Mouse (Mus musculus) midbrain, embryonic 15.5 days (tissue): ENCODE data around the gene Ogg1. TPM values are rescaled to one million over a fixed set of nuclear protein-coding genes. Genes with fewer than 3 reads are reported as not detected.
A peak's percentile ranks its signal among the peaks of the same experiment; 100 is the strongest.

ENCODE experiments used
- ATAC-seq: fragments of 200-750 bp; cut with Nextera tagmentation; replicated peaks from 2 replicates; pipeline ENCODE4 v1.8.0; 2017; ENCODE audit warnings: moderate TSS enrichment
- H3K27ac ChIP-seq: fragments of 300-500 bp; sonication (generic); 2 replicates; pipeline ENCODE4 v1.5.1; 2015; ENCODE audit warnings: mild to moderate bottlenecking, inconsistent platforms
- H3K27me3 ChIP-seq: fragments of 300-500 bp; sonication (generic); replicated peaks from 2 replicates; pipeline ENCODE4 v1.6.1; 2015; ENCODE audit warnings: inconsistent platforms
- H3K36me3 ChIP-seq: fragments of 300-500 bp; sonication (generic); replicated peaks from 2 replicates; pipeline ENCODE4 v1.6.1; 2015; ENCODE audit warnings: inconsistent platforms
- H3K4me1 ChIP-seq: fragments of 300-500 bp; sonication (generic); 2 replicates; pipeline ENCODE4 v1.6.1; 2015; ENCODE audit warnings: inconsistent platforms
- H3K4me2 ChIP-seq: fragments of 300-500 bp; sonication (generic); 2 replicates; pipeline ENCODE4 v1.6.1; 2015; ENCODE audit warnings: inconsistent platforms, mild to moderate bottlenecking, moderate library complexity
- H3K4me3 ChIP-seq: fragments of 300-500 bp; sonication (generic); 2 replicates; pipeline ENCODE4 v1.5.1; 2015; ENCODE audit warnings: mild to moderate bottlenecking, inconsistent platforms
- H3K9ac ChIP-seq: fragments of 300-500 bp; sonication (generic); 2 replicates; pipeline ENCODE4 v1.6.1; 2015; ENCODE audit warnings: mild to moderate bottlenecking, inconsistent platforms
- H3K9me3 ChIP-seq: fragments of 300-500 bp; sonication (generic); 2 replicates; pipeline ENCODE4 v1.6.1; 2016; ENCODE audit warnings: inconsistent platforms
- WGBS: fragments of 180-500 bp; shearing (Covaris S2); methylation state at CpG from one replicate; pipeline ENCODE4 v1.1.7; 2015; ENCODE audit warnings: mixed read lengths; 5-methylcytosine and 5-hydroxymethylcytosine counted together
- polyA plus RNA-seq: library from polyadenylated mRNA; unstranded; fragments of >200 nt; fragmentation: Nextera tagmentation; extraction: Ambion mirVana; gene quantifications from 2 replicates; pipeline ENCODE4 v1.2.1, GENCODE M21; 2015

Ogg1 gene
- polyA plus RNA-seq, 1 experiment from 2014 or later = 9.6 TPM

- Histone ChIP-seq H3K36me3 (peaks cover 20% of the 10 kb centered on the region; the same call in 1 of the 2 replicates), H3K9ac (no peak overlapping the region), H3K27me3 (no peaks in the 10 kb centered on the region), H3K27ac (no peak overlapping the region), H3K4me1 (no peaks in the 10 kb centered on the region), H3K4me2 (no peak overlapping the region), H3K9me3 (no peaks in the 10 kb centered on the region), H3K4me3 (no peak overlapping the region)
- ATAC-seq = peak; percentile 48; the same call in 1 of the 2 replicates
- 66% methylated on average over 14 of the region's 14 CpGs for WGBS
These were observed 6.6 kb downstream of the Ogg1 start for GRCm38 (mm10) chr6:113333137-113333950.

DNA sequence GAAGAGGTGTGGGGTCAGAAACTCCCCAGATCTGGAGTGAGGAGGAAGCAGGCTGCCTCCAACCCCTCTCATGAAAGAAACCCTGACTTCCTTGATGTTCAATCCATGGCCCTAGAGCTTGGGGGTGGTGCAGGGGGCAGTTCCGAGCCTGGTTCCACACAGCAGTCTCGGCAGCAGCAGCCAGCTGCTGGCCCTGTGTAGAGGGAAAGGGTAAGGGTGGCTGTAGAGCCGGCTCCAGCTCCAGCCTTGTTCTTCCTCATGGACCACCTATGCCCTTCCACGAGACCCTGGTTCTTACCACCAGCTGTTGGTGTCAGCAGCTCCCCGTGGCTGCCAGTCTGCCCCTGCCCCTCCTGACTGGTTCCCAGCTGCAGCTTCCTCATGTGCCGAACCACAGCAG is 7.4 kb downstream of the Ogg1 start:
- no peak overlapping the region for H3K9ac ChIP-seq
- no peak overlapping the region for H3K27ac ChIP-seq
- peaks cover 20% of the 10 kb centered on the region; the same call in 1 of the 2 replicates for H3K36me3 ChIP-seq
- H3K27me3 ChIP-seq = no peaks in the 10 kb centered on the region
- 82% methylated on average over 6 of the region's 6 CpGs for WGBS
- ATAC-seq = no peak
- no peaks in the 10 kb centered on the region for H3K9me3 ChIP-seq
- H3K4me2 ChIP-seq = no peak overlapping the region
- H3K4me3 ChIP-seq = no peak overlapping the region
- no peaks in the 10 kb centered on the region for H3K4me1 ChIP-seq

- Histone ChIP-seq H3K9me3 (no peaks in the 10 kb centered on the region), H3K4me3 (no peak overlapping the region), H3K27me3 (no peaks in the 10 kb centered on the region), H3K9ac (no peak overlapping the region), H3K4me2 (no peak overlapping the region), H3K4me1 (peaks cover 6% of the 10 kb centered on the region), H3K36me3 (peaks cover 25% of the 10 kb centered on the region; the same call in 1 of the 2 replicates), H3K27ac (no peak overlapping the region)
- 71% methylated on average over 8 of the region's 8 CpGs for WGBS
- no peak for ATAC-seq
These were observed 10.3 kb downstream of the Ogg1 start for GRCm38 (mm10) chr6:113336852-113337620.

GRCm38 (mm10) chr6:113341574-113341973 is 14.8 kb downstream of the Ogg1 start:
- Histone ChIP-seq H3K9ac (0 out of 2 replicates have a peak overlapping the region, but pooled peaks have one; percentile 6), H3K4me3 (0 out of 2 replicates have a peak overlapping the region, but pooled peaks have one; percentile 5), H3K9me3 (no peaks in the 10 kb centered on the region), H3K4me2 (peak overlapping the region; percentile 38), H3K4me1 (peaks cover 28% of the 10 kb centered on the region), H3K27me3 (0 out of 2 replicates have a peak, but pooled peaks cover 3% of the 10 kb centered on the region), H3K36me3 (peaks cover 11% of the 10 kb centered on the region; the same call in 1 of the 2 replicates), H3K27ac (0 out of 2 replicates have a peak overlapping the region, but pooled peaks have one; percentile 11)
- ATAC-seq = no peak
- WGBS = 88% methylated on average over 6 of the region's 6 CpGs

GRCm38 (mm10) chr6:113342297-113342696 is 15.5 kb downstream of the Ogg1 start:
- Histone ChIP-seq H3K36me3 (peaks cover 11% of the 10 kb centered on the region; the same call in 1 of the 2 replicates), H3K4me2 (peak overlapping the region; percentile 71), H3K27ac (peak overlapping the region; percentile 53; the same call in 1 of the 2 replicates), H3K4me1 (peaks cover 28% of the 10 kb centered on the region), H3K9ac (0 out of 2 replicates have a peak overlapping the region, but pooled peaks have one; percentile 3), H3K9me3 (no peaks in the 10 kb centered on the region), H3K27me3 (0 out of 2 replicates have a peak, but pooled peaks cover 3% of the 10 kb centered on the region), H3K4me3 (peak overlapping the region; percentile 61)
- peak; percentile 37; the same call in 1 of the 2 replicates for ATAC-seq
- 31% methylated on average over 6 of the region's 7 CpGs for WGBS

- Histone ChIP-seq H3K4me2 (peak within 1 kb of the TSS; percentile 71), H3K27ac (peak within 1 kb of the TSS; percentile 35), H3K4me1 (peaks cover 28% of the 10 kb centered on the region), H3K27me3 (0 out of 2 replicates have a peak, but pooled peaks cover 3% of the 10 kb centered on the region), H3K9ac (peak within 1 kb of the TSS; percentile 72), H3K9me3 (no peaks in the 10 kb centered on the region), H3K36me3 (peaks cover 5% of the 10 kb centered on the region; the same call in 1 of the 2 replicates), H3K4me3 (peak within 1 kb of the TSS; percentile 61)
- peak; percentile 86 for ATAC-seq
- WGBS = 17% methylated on average over 32 of the region's 32 CpGs
These were observed 16.7 kb downstream of the Ogg1 start, which contains the start of gene Camk1 for GRCm38 (mm10) chr6:113343177-113344092. TSS of gene Camk1 (minus strand) at chr6:113343984.

GRCm38 (mm10) chr6:113344321-113344720 is 17.5 kb downstream of the Ogg1 start:
- peak overlapping the region; percentile 61; the same call in 1 of the 2 replicates for H3K4me3 ChIP-seq
- peak overlapping the region; percentile 72; the same call in 1 of the 2 replicates for H3K9ac ChIP-seq
- H3K27ac ChIP-seq = peak overlapping the region; percentile 35; the same call in 1 of the 2 replicates
- peaks cover 28% of the 10 kb centered on the region for H3K4me1 ChIP-seq
- H3K36me3 ChIP-seq = peaks cover 3% of the 10 kb centered on the region; the same call in 1 of the 2 replicates
- peak overlapping the region; percentile 71 for H3K4me2 ChIP-seq
- ATAC-seq = no peak
- 43% methylated on average over 2 of the region's 2 CpGs for WGBS
- H3K27me3 ChIP-seq = 0 out of 2 replicates have a peak, but pooled peaks cover 3% of the 10 kb centered on the region
- H3K9me3 ChIP-seq = no peaks in the 10 kb centered on the region

DNA sequence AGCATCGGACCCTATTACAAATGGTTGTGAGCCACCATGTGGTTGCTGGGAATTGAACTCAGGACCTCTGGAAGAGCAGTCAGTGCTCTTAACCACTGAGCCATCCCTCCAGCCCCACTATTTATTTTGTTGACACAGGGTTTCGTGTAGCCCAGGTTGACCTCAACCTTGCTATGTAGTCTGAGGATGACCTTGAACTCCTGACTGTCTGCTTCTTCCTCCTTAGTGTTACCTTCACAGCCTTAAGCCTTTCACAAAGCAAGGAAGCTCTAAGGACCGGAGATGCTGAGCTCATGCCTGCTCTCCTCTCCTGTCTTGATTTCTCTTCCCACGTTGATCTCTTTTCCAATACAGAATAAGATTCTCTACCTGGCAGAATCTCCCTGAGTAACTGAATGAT is 20.1 kb downstream of the Ogg1 start:
- H3K27me3 ChIP-seq = 0 out of 2 replicates have a peak, but pooled peaks cover 3% of the 10 kb centered on the region
- no peak overlapping the region for H3K9ac ChIP-seq
- H3K4me1 ChIP-seq = peaks cover 24% of the 10 kb centered on the region
- no peak overlapping the region for H3K4me2 ChIP-seq
- WGBS = 86% methylated on average over 4 of the region's 4 CpGs
- no peak overlapping the region for H3K27ac ChIP-seq
- no peak overlapping the region for H3K4me3 ChIP-seq
- no peaks in the 10 kb centered on the region for H3K36me3 ChIP-seq
- no peaks in the 10 kb centered on the region for H3K9me3 ChIP-seq
- no peak for ATAC-seq

DNA sequence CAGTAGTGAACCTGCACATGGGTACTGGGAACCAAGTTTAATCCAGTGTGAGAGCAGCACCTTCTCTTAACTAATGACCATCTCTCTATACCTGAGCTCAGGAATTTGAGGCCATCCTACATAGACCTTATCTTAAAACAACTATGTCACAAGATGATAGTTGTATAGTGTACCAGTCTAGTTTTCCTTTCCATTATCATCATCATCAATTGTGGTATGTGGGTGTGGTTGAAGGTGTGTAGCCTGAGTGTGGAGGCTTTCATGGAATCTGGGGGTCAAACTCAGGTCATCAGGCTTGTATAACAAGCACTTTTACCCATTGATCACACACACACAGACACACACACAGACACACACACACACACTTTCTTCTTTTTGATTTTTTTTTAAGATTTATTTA is 23.8 kb downstream of the Ogg1 start:
- ATAC-seq = no peak
- H3K4me3 ChIP-seq = no peak overlapping the region
- H3K9ac ChIP-seq = no peak overlapping the region
- no peaks in the 10 kb centered on the region for H3K4me1 ChIP-seq
- no peak overlapping the region for H3K27ac ChIP-seq
- H3K36me3 ChIP-seq = no peaks in the 10 kb centered on the region
- H3K9me3 ChIP-seq = no peaks in the 10 kb centered on the region
- no peak overlapping the region for H3K4me2 ChIP-seq
- H3K27me3 ChIP-seq = no peaks in the 10 kb centered on the region

DNA sequence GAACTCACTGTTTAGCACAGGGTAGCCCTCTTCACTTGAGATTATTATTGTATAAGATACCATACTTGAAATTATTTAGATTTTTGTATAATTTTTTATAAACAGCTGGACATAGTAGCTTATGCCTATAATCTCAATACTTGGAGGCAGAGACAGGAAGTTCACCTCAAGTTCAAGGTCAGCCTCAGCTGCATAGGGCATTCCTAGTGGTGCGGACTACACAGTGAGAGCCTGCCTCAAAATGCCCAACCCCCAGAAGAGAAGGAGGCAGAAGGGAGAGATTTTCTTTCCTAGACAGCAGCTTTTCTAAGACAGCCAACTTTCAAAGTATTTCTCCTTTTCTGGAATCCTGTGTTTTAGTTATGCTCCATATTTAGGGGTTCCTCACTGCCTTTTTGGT is 24.4 kb downstream of the Ogg1 start:
- WGBS = 92% methylated on average over 1 of the region's 1 CpGs
- H3K36me3 ChIP-seq = no peaks in the 10 kb centered on the region
- H3K9me3 ChIP-seq = no peaks in the 10 kb centered on the region
- H3K4me3 ChIP-seq = no peak overlapping the region
- H3K27ac ChIP-seq = no peak overlapping the region
- no peak for ATAC-seq
- H3K4me1 ChIP-seq = no peaks in the 10 kb centered on the region
- H3K4me2 ChIP-seq = no peak overlapping the region
- no peak overlapping the region for H3K9ac ChIP-seq
- no peaks in the 10 kb centered on the region for H3K27me3 ChIP-seq

- no peak for ATAC-seq
- Histone ChIP-seq H3K4me1 (no peaks in the 10 kb centered on the region), H3K27me3 (no peaks in the 10 kb centered on the region), H3K36me3 (no peaks in the 10 kb centered on the region), H3K27ac (no peak overlapping the region), H3K4me2 (no peak overlapping the region), H3K9me3 (no peaks in the 10 kb centered on the region), H3K9ac (no peak overlapping the region), H3K4me3 (no peak overlapping the region)
- WGBS = 66% methylated on average over 10 of the region's 10 CpGs
These were observed 24.9 kb downstream of the Ogg1 start for GRCm38 (mm10) chr6:113351653-113352052.
